Mouse (Mus musculus) testis, adult 2 months (tissue): ENCODE measurements around the gene Cd101. TPM values are rescaled to one million over a fixed set of nuclear protein-coding genes. Genes with fewer than 3 reads are reported as not detected.
A peak's percentile ranks its signal among the peaks of the same experiment; 100 is the strongest.

ENCODE experiments used
- H3K27ac ChIP-seq: fragments of 200-500 bp; 2 replicates; pipeline ENCODE4 v1.5.1; 2012; ENCODE audit warnings: low read depth, low read length; ENCODE audit not compliant: control insufficient read depth, insufficient read depth
- H3K27me3 ChIP-seq: fragments of 200-500 bp; 2 replicates; pipeline ENCODE4 v1.6.1; 2012; ENCODE audit warnings: mild to moderate bottlenecking, low read length, moderate library complexity; ENCODE audit not compliant: control insufficient read depth, insufficient read depth
- H3K36me3 ChIP-seq: fragments of 200-500 bp; 2 replicates; pipeline ENCODE4 v1.6.1; 2012; ENCODE audit warnings: mild to moderate bottlenecking, low read length; ENCODE audit not compliant: control insufficient read depth, insufficient read depth
- H3K4me1 ChIP-seq: fragments of 200-500 bp; 2 replicates; pipeline ENCODE4 v1.6.1; 2012; ENCODE audit warnings: low read length; ENCODE audit not compliant: control insufficient read depth, insufficient read depth
- H3K4me3 ChIP-seq: fragments of 200-500 bp; 2 replicates; pipeline ENCODE4 v1.5.1; 2012; ENCODE audit warnings: low read depth, mild to moderate bottlenecking, low read length, moderate library complexity, mixed read lengths; ENCODE audit not compliant: control insufficient read depth
- CTCF ChIP-seq: fragments of 200-500 bp; IDR thresholded peaks from 2 replicates; pipeline ENCODE4 v1.5.1; 2012; ENCODE audit warnings: low read depth, mild to moderate bottlenecking, inconsistent platforms, low read length, moderate library complexity; ENCODE audit not compliant: control insufficient read depth, insufficient read depth, insufficient replicate concordance
- POLR2A ChIP-seq: fragments of 200-500 bp; IDR thresholded peaks from 2 replicates; pipeline ENCODE4 v1.6.1; 2012; ENCODE audit warnings: low read depth, mild to moderate bottlenecking, inconsistent platforms, low read length, moderate library complexity; ENCODE audit not compliant: control insufficient read depth
- polyA plus RNA-seq: library from polyadenylated mRNA; depleted of rRNA; stranded (reverse); fragments of >200 nt; gene quantifications from 2 replicates; pipeline ENCODE4 v1.2.3, GENCODE M21; 2012

Cd101 gene
- polyA plus RNA-seq, 1 experiment = not detected

GRCm38 (mm10) chr3:101003575-101004356 lies 25.6 kb downstream of the Cd101 start:
- H3K4me1 ChIP-seq = peaks cover 2% of the 10 kb centered on the region; the same call in 1 of the 2 replicates
- TF ChIP-seq POLR2A (no peak), CTCF (no peak)

GRCm38 (mm10) chr3:100999732-101000131 lies 29.6 kb downstream of the Cd101 start:
- no peaks in the 10 kb centered on the region for H3K27me3 ChIP-seq
- H3K4me3 ChIP-seq = no peak overlapping the region
- H3K4me1 ChIP-seq = peaks cover 2% of the 10 kb centered on the region; the same call in 1 of the 2 replicates
- TF ChIP-seq CTCF (no peak), POLR2A (no peak)
- H3K36me3 ChIP-seq = no peaks in the 10 kb centered on the region
- no peak overlapping the region for H3K27ac ChIP-seq

More at GRCm38 (mm10) chr3:101003575-101004356, 25.6 kb downstream of the Cd101 start:
- no peak overlapping the region for H3K4me3 ChIP-seq
- no peaks in the 10 kb centered on the region for H3K36me3 ChIP-seq
- no peak overlapping the region for H3K27ac ChIP-seq
- no peaks in the 10 kb centered on the region for H3K27me3 ChIP-seq

GRCm38 (mm10) chr3:100998904-100999340 lies 30.4 kb downstream of the Cd101 start:
- no peak overlapping the region for H3K4me3 ChIP-seq
- H3K4me1 ChIP-seq = peaks cover 2% of the 10 kb centered on the region; the same call in 1 of the 2 replicates
- no peaks in the 10 kb centered on the region for H3K36me3 ChIP-seq
- TF ChIP-seq CTCF (peak; percentile 90), POLR2A (no peak)
- no peak overlapping the region for H3K27ac ChIP-seq
- H3K27me3 ChIP-seq = no peaks in the 10 kb centered on the region

- H3K4me3 ChIP-seq = no peak overlapping the region
- no peak overlapping the region for H3K27ac ChIP-seq
- H3K27me3 ChIP-seq = no peaks in the 10 kb centered on the region
- no peak for TF ChIP-seq CTCF
- TF ChIP-seq POLR2A = no peak
- H3K4me1 ChIP-seq = peaks cover 2% of the 10 kb centered on the region
- no peaks in the 10 kb centered on the region for H3K36me3 ChIP-seq
Observed at GRCm38 (mm10) chr3:100997785-100998570, 31.4 kb downstream of the Cd101 start.

GRCm38 (mm10) chr3:100994252-100994651 lies 35.1 kb downstream of the Cd101 start:
- no peaks in the 10 kb centered on the region for H3K27me3 ChIP-seq
- no peak overlapping the region for H3K27ac ChIP-seq
- peaks cover 2% of the 10 kb centered on the region for H3K4me1 ChIP-seq
- H3K36me3 ChIP-seq = no peaks in the 10 kb centered on the region
- TF ChIP-seq POLR2A (no peak), CTCF (no peak)
- no peak overlapping the region for H3K4me3 ChIP-seq

- Histone ChIP-seq H3K36me3 (no peaks in the 10 kb centered on the region), H3K27me3 (no peaks in the 10 kb centered on the region), H3K27ac (no peak overlapping the region; the same call in 1 of the 2 replicates), H3K4me3 (no peak overlapping the region), H3K4me1 (no peaks in the 10 kb centered on the region; the same call in 1 of the 2 replicates)
- no peak for TF ChIP-seq CTCF
- TF ChIP-seq POLR2A = no peak
Observed at GRCm38 (mm10) chr3:100993718-100994117, 35.6 kb downstream of the Cd101 start.

GRCm38 (mm10) chr3:100993158-100993557 lies 36.2 kb downstream of the Cd101 start:
- H3K27me3 ChIP-seq = no peaks in the 10 kb centered on the region
- TF ChIP-seq POLR2A = no peak
- no peak overlapping the region for H3K27ac ChIP-seq
- no peaks in the 10 kb centered on the region; the same call in 1 of the 2 replicates for H3K4me1 ChIP-seq
- no peaks in the 10 kb centered on the region for H3K36me3 ChIP-seq
- H3K4me3 ChIP-seq = no peak overlapping the region
